Mouse (Mus musculus): ENCODE results near the gene Gm20458.

DNA sequence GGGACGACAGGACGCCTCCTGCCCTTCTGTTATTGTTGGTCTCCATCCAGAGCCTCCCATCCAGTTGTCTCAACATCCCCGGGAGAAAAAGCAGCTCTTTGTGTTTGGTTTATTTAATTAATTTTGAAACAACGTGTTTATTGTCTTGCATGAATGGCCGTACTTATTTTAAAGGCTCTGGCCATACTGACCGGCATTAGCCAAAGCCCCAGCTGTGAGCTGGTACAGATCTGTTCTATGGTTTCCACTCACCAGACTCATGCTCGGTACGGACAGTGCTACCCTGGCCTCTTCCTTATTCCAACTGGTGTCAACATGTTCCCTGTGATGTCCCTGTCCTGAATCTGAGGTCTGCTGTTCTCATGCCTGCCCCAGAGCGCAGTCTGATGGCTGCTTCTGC is 55.1 kb downstream of the Gm20458 start:
- TF ChIP-seq E2F4 (IDR thresholded peaks at IDR 0.05; ENCODE audit: insufficient read depth) = no peak
- no peak for TF ChIP-seq MYOG (IDR thresholded peaks at IDR 0.05; ENCODE audit: control insufficient read depth in 1 of 3, insufficient read depth in 1 of 3, insufficient read length in 2 of 3, low read depth in 2 of 3)
- TF ChIP-seq POLR2A (IDR thresholded peaks at IDR 0.05; ENCODE audit: insufficient read length, low read depth) = no peak
- TF ChIP-seq USF1 (IDR thresholded peaks at IDR 0.05; ENCODE audit: low read depth) = no peak
- TF ChIP-seq POLR2AphosphoS2 (IDR thresholded peaks at IDR 0.05; ENCODE audit: insufficient read length, low read depth) = no peak
- TF ChIP-seq MYOD1 (IDR thresholded peaks at IDR 0.05; ENCODE audit: control insufficient read depth in 1 of 3, insufficient read length in 2 of 3, low read depth in 2 of 3) = no peak
- TF ChIP-seq TCF3 (IDR thresholded peaks at IDR 0.05; ENCODE audit: insufficient read length, low read depth) = no peak
- no peak for TF ChIP-seq TCF12 (IDR thresholded peaks at IDR 0.05; ENCODE audit: insufficient read depth, poor library complexity, severe bottlenecking)
- no peak for TF ChIP-seq CEBPB (IDR thresholded peaks at IDR 0.05; ENCODE audit: insufficient read depth, poor library complexity, severe bottlenecking)
- TF ChIP-seq MAX (IDR thresholded peaks at IDR 0.05; ENCODE audit: low read depth) = no peak
- no peak for TF ChIP-seq REST (IDR thresholded peaks at IDR 0.05; ENCODE audit: insufficient read depth, insufficient read length)
- no peak for TF ChIP-seq SRF (IDR thresholded peaks at IDR 0.05; ENCODE audit: control insufficient read depth, insufficient read length, low read depth)

All from myocyte (in vitro differentiated cells).